Mouse (Mus musculus) ovary, postnatal 14 days (tissue): Measurements from ENCODE around the gene Tmem41a.

Experiments used
- DNase-seq: peaks from one replicate; pipeline ENCODE4 v3.0.0; 2022; ENCODE audit warnings: low spot score

Tmem41a gene

GRCm38 (mm10) chr16:21901286-21901685, 46.1 kb downstream of the Tmem41a start:
- DNase-seq, result no peak

GRCm38 (mm10) chr16:21893890-21894289, 53.5 kb downstream of the Tmem41a start:
- DNase-seq, result no peak

- no peak for DNase-seq
Observed at GRCm38 (mm10) chr16:21887601-21888000, 59.8 kb downstream of the Tmem41a start.
